Mouse (Mus musculus) T-cell, adult 2 months (primary cell): ENCODE measurements around the gene 1700012B07Rik.
A peak's percentile ranks its signal among the peaks of the same experiment; 100 is the strongest.

ENCODE experiments used
- DNase-seq: peaks from one replicate; pipeline ENCODE4 v3.0.0; 2022; ENCODE audit warnings: low spot score

1700012B07Rik gene

GRCm38 (mm10) chr11:109827946-109828345 lies at the start of gene 1700012B07Rik:
Gene 1700012B07Rik (minus strand): TSS chr11:109828046.
- DNase-seq = no peak

DNA sequence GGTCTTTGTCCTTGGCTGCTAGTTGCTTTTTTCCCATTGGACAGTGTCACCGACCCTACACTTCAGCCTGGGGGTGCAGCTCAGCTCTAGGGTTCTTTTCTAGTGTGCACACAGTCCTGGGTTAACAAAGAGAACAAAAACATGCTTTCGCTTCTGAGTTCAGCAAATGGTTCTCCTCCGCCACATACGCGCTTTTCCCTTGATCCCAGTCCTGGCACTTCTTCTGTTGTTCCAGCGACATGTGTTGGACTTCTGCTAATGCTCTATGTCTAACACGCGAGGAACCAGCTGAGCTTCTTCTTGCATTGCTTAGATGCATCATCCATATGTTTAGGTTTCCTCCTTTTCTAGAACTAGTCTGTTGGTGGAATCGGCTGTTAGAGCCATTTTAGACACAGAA lies 48.9 kb upstream of the 1700012B07Rik start:
- no peak for DNase-seq

GRCm38 (mm10) chr11:109875834-109876233 lies 48.0 kb upstream of the 1700012B07Rik start:
- DNase-seq = no peak

DNA sequence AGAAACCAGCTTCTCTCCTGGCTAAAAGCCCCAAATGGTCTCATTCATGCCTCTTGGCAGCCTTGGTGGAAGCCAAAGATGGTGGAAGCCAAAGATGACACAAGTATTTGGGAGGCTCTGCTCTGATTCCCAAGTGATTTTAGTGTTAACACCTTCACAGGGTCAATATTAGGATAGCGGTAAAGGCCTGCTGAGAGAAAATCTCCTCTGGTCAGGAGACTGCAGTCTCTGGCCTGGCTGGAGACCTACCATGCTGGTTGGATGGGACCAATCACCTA lies 47.6 kb upstream of the 1700012B07Rik start:
- no peak for DNase-seq

DNA sequence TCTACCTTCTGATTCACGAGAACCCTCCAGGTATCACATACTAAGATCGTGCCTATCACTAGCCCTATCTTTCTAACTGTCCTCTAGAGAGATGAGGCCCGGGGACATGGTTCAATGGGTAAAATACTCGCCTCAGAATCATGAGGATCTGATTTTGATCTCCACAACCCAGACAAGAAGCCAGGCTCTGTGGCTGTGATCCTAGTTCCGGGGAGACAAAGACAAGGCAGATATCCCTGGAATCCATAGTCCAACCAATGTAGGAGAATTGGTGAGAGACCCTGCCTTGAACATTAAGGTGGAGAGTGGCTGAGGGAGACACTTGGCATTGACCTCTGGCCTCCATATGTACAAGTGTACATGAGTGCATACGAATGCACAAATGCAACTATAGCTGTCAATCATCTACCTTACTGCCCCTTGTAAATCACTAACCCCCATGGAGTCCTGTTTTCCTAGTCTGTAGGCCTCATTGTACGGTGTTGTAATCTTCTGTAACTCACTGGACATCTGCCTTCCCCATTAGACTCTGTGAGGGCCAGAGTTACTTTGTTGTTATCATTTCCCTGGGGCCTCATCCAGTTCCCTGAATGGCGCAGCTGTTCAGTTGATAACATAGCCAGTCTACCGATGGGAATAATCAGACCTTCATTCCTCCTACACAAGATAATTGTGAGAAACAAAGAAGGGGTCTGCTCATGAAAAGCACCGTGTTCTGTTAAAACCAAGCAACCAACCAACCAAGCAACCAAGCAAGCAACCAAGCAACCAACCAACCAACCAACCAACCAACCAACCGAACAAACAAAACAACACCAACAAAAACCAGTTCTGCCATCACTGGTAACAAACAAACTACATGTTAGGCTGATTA lies 47.0 kb upstream of the 1700012B07Rik start:
- no peak for DNase-seq

GRCm38 (mm10) chr11:109873852-109874610 lies 46.2 kb upstream of the 1700012B07Rik start:
- DNase-seq = no peak

GRCm38 (mm10) chr11:109873161-109873775 lies 45.4 kb upstream of the 1700012B07Rik start:
- no peak for DNase-seq

- no peak for DNase-seq
Measured at GRCm38 (mm10) chr11:109872674-109873073, 44.8 kb upstream of the 1700012B07Rik start.

- no peak for DNase-seq
Measured at GRCm38 (mm10) chr11:109872056-109872455, 44.2 kb upstream of the 1700012B07Rik start.

DNA sequence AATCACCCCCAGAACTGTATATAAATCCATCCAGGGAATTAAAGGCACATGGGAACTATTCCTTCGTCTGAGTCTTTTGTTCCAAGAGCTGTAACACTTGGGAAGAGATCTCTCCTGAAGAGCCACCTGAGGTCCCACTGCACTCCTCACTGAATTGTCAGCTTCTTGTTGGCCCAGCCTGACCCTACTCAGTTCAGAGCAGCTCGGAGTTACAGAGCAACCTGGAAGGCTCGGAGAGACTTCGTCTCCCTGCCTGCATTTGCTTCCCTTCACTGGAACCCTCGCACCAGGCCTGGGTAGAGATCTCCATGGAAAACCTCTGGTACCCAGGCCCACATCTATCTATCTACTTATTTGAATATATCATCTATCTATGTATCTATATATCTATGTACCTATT lies 40.0 kb upstream of the 1700012B07Rik start:
- DNase-seq = no peak

DNA sequence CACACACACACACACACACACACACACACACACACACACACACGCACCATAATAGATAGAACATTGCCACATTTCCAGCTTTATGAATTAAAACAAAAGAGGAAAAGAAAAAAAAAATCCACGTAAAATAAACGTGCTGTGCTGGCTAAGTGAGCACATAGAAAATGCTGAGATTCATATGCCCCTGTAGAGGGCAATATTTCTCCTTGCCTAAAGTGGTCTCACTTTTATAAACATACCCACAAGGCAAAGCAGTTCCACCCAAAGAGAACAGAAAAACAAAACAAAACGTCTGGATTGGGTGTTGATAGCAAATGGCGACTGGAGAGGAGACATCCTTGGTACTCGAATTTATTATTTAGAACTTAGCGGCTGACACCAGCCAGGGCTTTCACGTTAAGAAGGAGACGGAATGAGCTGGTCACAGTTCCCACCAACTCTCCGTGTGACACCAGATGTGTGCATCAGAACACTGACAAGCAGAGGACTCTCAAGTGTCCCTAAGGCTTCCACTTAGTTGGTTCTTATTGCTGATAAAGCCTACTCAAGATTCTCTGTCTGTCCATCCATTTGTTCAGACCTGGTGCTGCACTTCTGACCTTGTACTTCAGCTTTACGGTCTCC lies 38.8 kb upstream of the 1700012B07Rik start:
- no peak for DNase-seq

DNA sequence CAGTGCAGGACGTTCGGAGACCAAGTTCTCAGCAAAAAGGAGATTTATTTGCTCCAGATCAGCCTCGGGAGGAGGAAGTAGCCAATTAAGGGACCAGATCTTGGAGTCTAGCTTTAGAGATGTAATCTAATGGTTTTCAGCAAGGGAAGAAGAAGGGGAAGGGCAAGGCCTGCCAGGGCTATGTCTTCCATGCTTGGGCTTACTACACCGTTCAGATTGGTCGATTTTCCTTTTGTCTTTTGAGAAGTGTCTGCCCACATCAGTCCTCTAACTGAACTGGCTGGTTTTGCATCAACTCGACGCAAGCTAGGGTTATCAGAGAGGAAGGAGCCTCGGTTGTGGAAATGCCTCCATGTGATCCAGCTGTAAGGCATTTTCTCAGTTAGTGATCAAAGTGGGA lies 37.7 kb upstream of the 1700012B07Rik start:
- no peak for DNase-seq

DNA sequence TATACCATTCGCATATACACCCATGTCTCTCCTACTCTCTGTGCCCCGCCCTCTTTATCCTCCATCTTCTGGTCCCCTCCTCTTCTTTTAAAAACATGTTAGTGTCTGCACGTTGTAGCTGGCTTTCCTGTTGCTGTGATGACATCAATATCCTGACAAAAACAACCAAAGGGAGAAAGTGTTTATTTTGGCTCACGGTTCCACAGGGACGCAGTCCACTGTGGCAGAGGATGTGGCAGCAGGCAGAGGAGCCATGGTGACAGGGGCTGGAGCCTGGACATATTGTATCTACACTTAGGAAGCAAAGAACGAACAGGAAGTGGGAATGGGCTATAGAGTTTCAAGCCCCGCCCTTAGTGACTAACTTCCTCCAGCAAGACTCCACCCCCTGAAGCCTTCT lies 36.1 kb upstream of the 1700012B07Rik start:
- DNase-seq = no peak

DNA sequence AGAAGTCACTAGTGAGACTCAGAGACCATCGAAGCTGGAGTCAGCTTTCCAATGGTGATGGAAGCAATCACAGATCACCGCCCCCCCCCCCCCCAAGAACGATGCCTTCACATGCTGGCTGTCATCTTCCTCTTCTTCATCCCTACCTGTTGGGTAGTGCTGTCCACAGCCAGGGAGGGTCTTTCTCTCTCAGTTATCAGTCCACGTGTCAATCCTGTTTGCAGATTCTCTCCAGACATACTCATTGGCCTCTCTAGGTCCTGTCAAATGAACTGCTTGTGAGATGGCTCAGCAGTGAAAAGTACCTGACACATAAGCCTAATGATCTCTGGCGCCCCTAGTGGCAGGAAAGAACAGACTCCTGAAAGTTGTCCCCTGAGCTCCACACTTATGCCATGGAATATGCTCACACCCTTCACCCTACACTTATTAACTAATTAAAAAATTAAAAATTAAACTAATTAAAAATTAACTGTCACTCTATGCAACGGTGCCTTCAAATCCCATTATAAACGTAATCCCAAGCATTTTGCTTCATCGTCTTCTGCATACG lies 35.4 kb upstream of the 1700012B07Rik start:
- peak; percentile 44 for DNase-seq

GRCm38 (mm10) chr11:109860508-109860907 lies 32.7 kb upstream of the 1700012B07Rik start:
- peak; percentile 82 for DNase-seq

- DNase-seq = peak; percentile 85
Measured at GRCm38 (mm10) chr11:109859939-109860469, 32.2 kb upstream of the 1700012B07Rik start.

- peak; percentile 2 for DNase-seq
Measured at GRCm38 (mm10) chr11:109859441-109859840, 31.6 kb upstream of the 1700012B07Rik start.

GRCm38 (mm10) chr11:109857086-109857485 lies 29.2 kb upstream of the 1700012B07Rik start:
- DNase-seq = no peak

- DNase-seq = no peak
Measured at GRCm38 (mm10) chr11:109854056-109854455, 26.2 kb upstream of the 1700012B07Rik start.

GRCm38 (mm10) chr11:109853228-109853966 lies 25.6 kb upstream of the 1700012B07Rik start:
- no peak for DNase-seq

DNA sequence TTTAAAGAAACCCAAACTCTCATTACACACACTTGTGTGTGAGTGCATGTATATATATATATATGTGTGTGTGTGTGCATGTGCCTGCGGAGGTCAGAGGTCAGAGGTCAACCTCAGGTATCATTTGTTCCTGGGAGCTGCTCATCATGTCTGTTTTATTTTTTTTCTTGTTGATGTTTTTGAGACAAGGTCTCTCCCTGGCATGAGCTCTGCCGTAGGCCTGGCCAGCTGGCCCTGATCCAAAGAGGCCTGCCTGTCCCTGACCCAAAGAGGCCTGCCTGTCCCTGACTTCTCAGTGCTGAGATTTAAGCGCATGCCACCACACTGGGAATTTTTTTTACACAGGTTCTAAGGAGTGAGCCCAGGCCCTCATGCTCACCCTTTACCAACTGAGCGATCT lies 24.1 kb upstream of the 1700012B07Rik start:
- DNase-seq = no peak
